Mouse (Mus musculus) liver, adult 2 months (tissue): ENCODE measurements around the gene Hormad2.

Experiments used
- CTCF ChIP-seq: fragments of 200-500 bp; IDR thresholded peaks from 2 replicates; pipeline ENCODE4 v1.5.1; 2011; ENCODE audit warnings: low read depth, low read length, control low read depth
- POLR2A ChIP-seq: fragments of 200-500 bp; IDR thresholded peaks from 2 replicates; pipeline ENCODE4 v1.6.1; 2011; ENCODE audit warnings: low read length, control low read depth; ENCODE audit not compliant: insufficient read depth; ENCODE audit errors: extremely low read depth

GRCm38 (mm10) chr11:4340109-4340779, 100.7 kb downstream of the Hormad2 start:
- TF ChIP-seq CTCF (no peak), POLR2A (no peak)
